Mouse (Mus musculus): ENCODE results near the gene Myo1c.

Gene Myo1c

GRCm38 (mm10) chr11:75650311-75650710 is at the start of gene Myo1c:
Gene Myo1c, plus strand, starts transcription at chr11:75650504.
- no peak for DNase-seq (ENCODE audit: low spot score in 2 of 2)

- no peak for DNase-seq (ENCODE audit: low spot score in 2 of 2)
Measured at GRCm38 (mm10) chr11:75604826-75605225, 45.5 kb upstream of the Myo1c start.

- no peak for DNase-seq (ENCODE audit: low spot score in 2 of 2)
Measured at GRCm38 (mm10) chr11:75605318-75605717, 45.0 kb upstream of the Myo1c start.

GRCm38 (mm10) chr11:75608776-75609175 is 41.5 kb upstream of the Myo1c start:
- no peak for DNase-seq (ENCODE audit: low spot score in 2 of 2)

- no peak for DNase-seq (ENCODE audit: low spot score in 2 of 2)
Measured at GRCm38 (mm10) chr11:75610021-75610420, 40.3 kb upstream of the Myo1c start.

GRCm38 (mm10) chr11:75614769-75615168 is 35.5 kb upstream of the Myo1c start:
- no peak for DNase-seq (ENCODE audit: low spot score in 2 of 2)

- DNase-seq (ENCODE audit: low spot score in 2 of 2) = no peak
Measured at GRCm38 (mm10) chr11:75615556-75615955, 34.7 kb upstream of the Myo1c start.

GRCm38 (mm10) chr11:75619133-75619532 is 31.2 kb upstream of the Myo1c start:
- DNase-seq (ENCODE audit: low spot score in 2 of 2) = no peak

GRCm38 (mm10) chr11:75620136-75620780 is 30.0 kb upstream of the Myo1c start:
- DNase-seq (ENCODE audit: low spot score in 2 of 2) = peak; percentile 47 to 58

- DNase-seq (ENCODE audit: low spot score in 2 of 2) = no peak
Measured at GRCm38 (mm10) chr11:75621426-75621825, 28.9 kb upstream of the Myo1c start.

- no peak for DNase-seq (ENCODE audit: low spot score in 2 of 2)
Measured at GRCm38 (mm10) chr11:75622588-75623329, 27.5 kb upstream of the Myo1c start.

GRCm38 (mm10) chr11:75624102-75624554 is 26.2 kb upstream of the Myo1c start:
- no peak for DNase-seq (ENCODE audit: low spot score in 2 of 2)

GRCm38 (mm10) chr11:75625820-75626219 is 24.5 kb upstream of the Myo1c start:
- no peak for DNase-seq (ENCODE audit: low spot score in 2 of 2)

GRCm38 (mm10) chr11:75630098-75630497 is 20.2 kb upstream of the Myo1c start:
- no peak for DNase-seq (ENCODE audit: low spot score in 2 of 2)

GRCm38 (mm10) chr11:75630645-75631229 is 19.6 kb upstream of the Myo1c start, which contains the start of gene Inpp5k:
Gene Inpp5k, plus strand, starts transcription at chr11:75630988.
- DNase-seq (ENCODE audit: low spot score in 2 of 2) = peak; percentile 94 to 96

- DNase-seq (ENCODE audit: low spot score in 2 of 2) = peak in 1 of 2 experiments; percentile 49
Measured at GRCm38 (mm10) chr11:75631561-75632225, 18.6 kb upstream of the Myo1c start.

- DNase-seq (ENCODE audit: low spot score in 2 of 2) = no peak
Measured at GRCm38 (mm10) chr11:75632921-75633320, 17.4 kb upstream of the Myo1c start.

- DNase-seq (ENCODE audit: low spot score in 2 of 2) = no peak
Measured at GRCm38 (mm10) chr11:75634801-75635200, 15.5 kb upstream of the Myo1c start.

GRCm38 (mm10) chr11:75635315-75635714 is 15.0 kb upstream of the Myo1c start:
- no peak for DNase-seq (ENCODE audit: low spot score in 2 of 2)

GRCm38 (mm10) chr11:75643323-75643722 is 7.0 kb upstream of the Myo1c start:
- DNase-seq (ENCODE audit: low spot score in 2 of 2) = no peak

GRCm38 (mm10) chr11:75644684-75645083 is 5.6 kb upstream of the Myo1c start:
- DNase-seq (ENCODE audit: low spot score in 2 of 2) = no peak

GRCm38 (mm10) chr11:75647681-75648211 is 2.6 kb upstream of the Myo1c start:
- DNase-seq (ENCODE audit: low spot score in 2 of 2) = no peak
